Mouse (Mus musculus): ENCODE results near the gene Ubash3a.

- TF ChIP-seq CTCF (IDR thresholded peaks at IDR 0.05; ENCODE audit: low read depth, low read length) (no peak), GATA2 (IDR thresholded peaks at IDR 0.05; ENCODE audit: borderline replicate concordance, low read depth, low read length) (no peak), TAL1 (conservative IDR thresholded peaks at IDR 0.05; ENCODE audit: low read depth, low read length) (no peak), GATA1 (IDR thresholded peaks at IDR 0.05; ENCODE audit: borderline replicate concordance, low read length) (no peak), POLR2AphosphoS5 (IDR thresholded peaks at IDR 0.05; ENCODE audit: insufficient replicate concordance, low read depth, low read length) (no peak)
Observed at GRCm38 (mm10) chr17:31271136-31271851, 63.6 kb downstream of the Ubash3a start.
